In genomic region chr1:156938705-156939242, GRCm38 (mm10) we compare ENCODE assay signal across 7 mouse cellular contexts. TPM values are rescaled to one million over a fixed set of nuclear protein-coding genes. Genes with fewer than 3 reads are reported as not detected.
DNase-seq lines count a peak whose midpoint lies in the region; ATAC-seq and TF ChIP-seq lines count a peak whose summit lies in the region.

No protein-coding gene starts in this region.

- no peaks in the 10 kb centered on the region; the same call in none of the 2 replicates for H3K4me1 ChIP-seq in intestine, postnatal 0 days (replicated peaks; ENCODE audit: control insufficient read depth, insufficient read depth, low read length)
- H3K4me1 ChIP-seq in limb, embryonic 10.5 days, result peaks cover 33% of the 10 kb centered on the region
- peaks cover 16% of the 10 kb centered on the region; the same call in 1 of the 2 replicates for H3K4me1 ChIP-seq in midbrain, embryonic 12.5 days

- peak overlapping the region; percentile 82 for H3K27ac ChIP-seq in intestine, postnatal 0 days (ENCODE audit: low read depth, low read length)
- peak overlapping the region; percentile 99 for H3K27ac ChIP-seq in limb, embryonic 10.5 days
- peak overlapping the region; percentile 97 for H3K27ac ChIP-seq in midbrain, embryonic 12.5 days (replicated peaks)

- whole genome bisulfite sequencing in intestine, postnatal 0 days, result under 1% methylated on average over 42 of the region's 51 CpGs
- WGBS in limb, embryonic 10.5 days, result under 1% methylated on average over 51 of the region's 51 CpGs
- under 1% methylated on average over 51 of the region's 51 CpGs for WGBS in midbrain, embryonic 12.5 days

- H3K36me3 ChIP-seq in intestine, postnatal 0 days (ENCODE audit: control insufficient read depth, insufficient read depth), result no peaks in the 10 kb centered on the region
- H3K36me3 ChIP-seq in limb, embryonic 10.5 days, result peaks cover 5% of the 10 kb centered on the region; the same call in 1 of the 2 replicates
- H3K36me3 ChIP-seq in midbrain, embryonic 12.5 days, result no peaks in the 10 kb centered on the region

- peak; percentile 75 to 86 for DNase-seq in adrenal gland, adult (ENCODE audit: inconsistent age in 2 of 2, low spot score in 1 of 2)
- peak; percentile 86 for DNase-seq in limb, embryonic 10.5 days (ENCODE audit: low spot score)
- DNase-seq in spleen, adult 12 weeks (ENCODE audit: low spot score), result peak; percentile 64

- H3K9me3 ChIP-seq in intestine, postnatal 0 days (ENCODE audit: control insufficient read depth), result no peaks in the 10 kb centered on the region
- no peaks in the 10 kb centered on the region for H3K9me3 ChIP-seq in limb, embryonic 10.5 days (replicated peaks)
- no peaks in the 10 kb centered on the region for H3K9me3 ChIP-seq in midbrain, embryonic 12.5 days

- no peaks in the 10 kb centered on the region for H3K27me3 ChIP-seq in intestine, postnatal 0 days (replicated peaks; ENCODE audit: control insufficient read depth, insufficient read depth, low read length)
- no peaks in the 10 kb centered on the region for H3K27me3 ChIP-seq in limb, embryonic 10.5 days (ENCODE audit: low read depth, poor library complexity, severe bottlenecking)
- peaks cover 5% of the 10 kb centered on the region; the same call in 1 of the 2 replicates for H3K27me3 ChIP-seq in midbrain, embryonic 12.5 days

- H3K4me2 ChIP-seq in intestine, postnatal 0 days (replicated peaks; ENCODE audit: low read depth), result peak overlapping the region; percentile 96
- peak overlapping the region; percentile 76 for H3K4me2 ChIP-seq in midbrain, embryonic 12.5 days (replicated peaks)

- H3K9ac ChIP-seq in intestine, postnatal 0 days (ENCODE audit: low read depth, low read length), result peak overlapping the region; percentile 75
- peak overlapping the region; percentile 96 for H3K9ac ChIP-seq in midbrain, embryonic 12.5 days (replicated peaks)

- no peak for TF ChIP-seq CTCF in intestine, postnatal 0 days (IDR thresholded peaks at IDR 0.05; ENCODE audit: low read depth)

- ATAC-seq in common myeloid progenitor, adult 5-6 weeks (replicated peaks; ENCODE audit: low read depth, poor library complexity, severe bottlenecking), result peak; percentile 94
- ATAC-seq in granulocyte monocyte progenitor cell, adult 5-6 weeks (replicated peaks; ENCODE audit: poor library complexity, severe bottlenecking), result peak; percentile 96
- ATAC-seq in intestine, postnatal 0 days, result peak; percentile 42
- ATAC-seq in midbrain, embryonic 12.5 days (ENCODE audit: low FRiP score, low read depth), result peak; percentile 76

- peak overlapping the region; percentile 72 for H3K4me3 ChIP-seq in intestine, postnatal 0 days (ENCODE audit: low read depth, low read length)
- peak overlapping the region; percentile 97 for H3K4me3 ChIP-seq in limb, embryonic 10.5 days
- peak overlapping the region; percentile 98 for H3K4me3 ChIP-seq in midbrain, embryonic 12.5 days

RNA-seq across cellular contexts. Expression of gene Ralgps2, which starts 0.7 kb away (rescaled TPM):
- 35.6 and 36.2 TPM in 2 replicates for total RNA-seq in common myeloid progenitor, adult 5-6 weeks (2017)
- total RNA-seq in granulocyte monocyte progenitor cell, adult 5-6 weeks (2014; fragmentation: Nextera tagmentation), result 12.5 and 20.4 TPM in 2 replicates
- 26.4 and 28.8 TPM in 2 replicates for total RNA-seq in granulocyte monocyte progenitor cell, adult 5-6 weeks (2017)
- polyA plus RNA-seq in intestine, postnatal 0 days (2015; fragmentation: Nextera tagmentation; extraction: Ambion mirVana), result 34.1 and 35.5 TPM in 2 replicates
- polyA plus RNA-seq in limb, embryonic 10.5 days (2016; fragmentation: Nextera tagmentation; extraction: Ambion mirVana), result 100 and 104 TPM in 2 replicates
- 112 and 125 TPM in 2 replicates for polyA plus RNA-seq in midbrain, embryonic 12.5 days (2016; fragmentation: Nextera tagmentation; extraction: Ambion mirVana)

Comparison
In these comparisons a context has a peak if more than half of its experiments do, and no peak if none do; other contexts are left out.
1. Peak in every context shown above with its lines: DNase-seq, ATAC-seq, H3K4me3 ChIP-seq and H3K27ac ChIP-seq.
2. ATAC-seq: peak in every context shown above with its lines; median percentile 96 in granulocyte monocyte progenitor cell, adult 5-6 weeks; 94 in common myeloid progenitor, adult 5-6 weeks; 76 in midbrain, embryonic 12.5 days; 42 in intestine, postnatal 0 days.